Mouse (Mus musculus) forebrain, embryonic 14.5 days (tissue): ENCODE results near the gene Ankrd35. TPM values are rescaled to one million over a fixed set of nuclear protein-coding genes. Genes with fewer than 3 reads are reported as not detected.
"Not testable (repeated sequence)": the region's sequence is repeated elsewhere in the genome, so short reads cannot be mapped to it uniquely, and the experiment has no call there.

ENCODE experiments used
- ATAC-seq: fragments of 200-750 bp; cut with Nextera tagmentation; 2 replicates; pipeline ENCODE4 v1.8.0; 2017; ENCODE audit warnings: mild to moderate bottlenecking, moderate library complexity
- DNase-seq: peaks from one replicate; pipeline ENCODE4 v3.0.0-alpha.2; 2015; ENCODE audit warnings: low spot score
- H3K27ac ChIP-seq: fragments of 300-500 bp; sonication (generic); 2 replicates; pipeline ENCODE4 v1.5.1; 2014; ENCODE audit warnings: low read depth, mild to moderate bottlenecking, control low read depth, low read length, moderate library complexity
- H3K27me3 ChIP-seq: fragments of 300-500 bp; sonication (generic); replicated peaks from 2 replicates; pipeline ENCODE4 v1.6.1; 2014; ENCODE audit warnings: low read length, control low read depth, mixed read lengths; ENCODE audit not compliant: control insufficient read depth, insufficient read depth
- H3K36me3 ChIP-seq: fragments of 300-500 bp; sonication (generic); 2 replicates; pipeline ENCODE4 v1.6.1; 2014; ENCODE audit warnings: low read length, control low read depth; ENCODE audit not compliant: control insufficient read depth, insufficient read depth
- H3K4me1 ChIP-seq: fragments of 300-500 bp; sonication (generic); 2 replicates; pipeline ENCODE4 v1.6.1; 2014; ENCODE audit warnings: antibody characterized with exemption, low read length, control low read depth; ENCODE audit not compliant: control insufficient read depth, insufficient read depth
- H3K4me2 ChIP-seq: fragments of 300-500 bp; sonication (generic); 2 replicates; pipeline ENCODE4 v1.6.1; 2014; ENCODE audit warnings: mild to moderate bottlenecking, control low read depth, low read length
- H3K4me3 ChIP-seq: fragments of 300-500 bp; sonication (generic); 2 replicates; pipeline ENCODE4 v1.5.1; 2014; ENCODE audit warnings: low read depth, low read length, control low read depth
- H3K9ac ChIP-seq: fragments of 300-500 bp; sonication (generic); 2 replicates; pipeline ENCODE4 v1.6.1; 2014; ENCODE audit warnings: mild to moderate bottlenecking, low read length, control low read depth, moderate library complexity
- H3K9me3 ChIP-seq: fragments of 300-500 bp; sonication (generic); replicated peaks from 2 replicates; pipeline ENCODE4 v1.6.1; 2016; ENCODE audit warnings: low read length, control low read depth, mixed read lengths; ENCODE audit not compliant: control insufficient read depth
- WGBS: fragments of 180-500 bp; shearing (Covaris S2); extraction: QIAGEN DNeasy Blood & Tissue Kit; methylation state at CpG from one replicate; pipeline ENCODE4 v1.1.7; 2014; 5-methylcytosine and 5-hydroxymethylcytosine counted together
- polyA plus RNA-seq: library from polyadenylated mRNA; unstranded; fragments of >200 nt; fragmentation: Nextera tagmentation; extraction: Ambion mirVana; gene quantifications from 2 replicates; pipeline ENCODE4 v1.2.1, GENCODE M21; 2014

The Ankrd35 gene
- polyA plus RNA-seq, 1 experiment from 2014 or later, result 1.1 TPM

GRCm38 (mm10) chr3:96680269-96680956 lies 10.5 kb downstream of the Ankrd35 start:
- Histone ChIP-seq H3K9me3 (no peaks in the 10 kb centered on the region), H3K36me3 (no peaks in the 10 kb centered on the region), H3K9ac (no peak overlapping the region), H3K4me1 (no peaks in the 10 kb centered on the region), H3K27me3 (no peaks in the 10 kb centered on the region), H3K4me3 (no peak overlapping the region), H3K27ac (no peak overlapping the region), H3K4me2 (no peak overlapping the region)
- DNase-seq, result peak; percentile 48
- ATAC-seq, result peak; percentile 60; the same call in 1 of the 2 replicates
- WGBS, result 17% methylated on average over 12 of the region's 12 CpGs

GRCm38 (mm10) chr3:96683496-96683895 lies 13.6 kb downstream of the Ankrd35 start:
- WGBS, result 80% methylated on average over 3 of the region's 3 CpGs
- Histone ChIP-seq H3K9me3 (no peaks in the 10 kb centered on the region), H3K9ac (no peak overlapping the region), H3K4me3 (no peak overlapping the region), H3K27ac (no peak overlapping the region), H3K36me3 (no peaks in the 10 kb centered on the region), H3K4me1 (no peaks in the 10 kb centered on the region), H3K4me2 (no peak overlapping the region), H3K27me3 (no peaks in the 10 kb centered on the region)
- ATAC-seq (no peak), DNase-seq (no peak)

- H3K4me2 ChIP-seq, result peak overlapping the region; percentile 39
- no peaks in the 10 kb centered on the region for H3K36me3 ChIP-seq
- no peaks in the 10 kb centered on the region for H3K9me3 ChIP-seq
- WGBS, result 68% methylated on average over 17 of the region's 17 CpGs
- H3K27ac ChIP-seq, result no peak overlapping the region
- H3K4me3 ChIP-seq, result no peak overlapping the region
- ATAC-seq, result no peak
- no peaks in the 10 kb centered on the region for H3K27me3 ChIP-seq
- H3K4me1 ChIP-seq, result no peaks in the 10 kb centered on the region
- DNase-seq, result no peak
- H3K9ac ChIP-seq, result no peak overlapping the region
These were observed 14.4 kb downstream of the Ankrd35 start for GRCm38 (mm10) chr3:96684151-96684821.

- WGBS, result 44% methylated on average over 28 of the region's 28 CpGs
- H3K4me3 ChIP-seq, result no peak overlapping the region
- ATAC-seq (no peak), DNase-seq (no peak)
- H3K27me3 ChIP-seq, result no peaks in the 10 kb centered on the region
- no peak overlapping the region for H3K9ac ChIP-seq
- peak overlapping the region; percentile 39 for H3K4me2 ChIP-seq
- no peaks in the 10 kb centered on the region for H3K9me3 ChIP-seq
- H3K27ac ChIP-seq, result no peak overlapping the region
- H3K4me1 ChIP-seq, result 0 out of 2 replicates have a peak, but pooled peaks cover 2% of the 10 kb centered on the region
- H3K36me3 ChIP-seq, result no peaks in the 10 kb centered on the region
These were observed 14.9 kb downstream of the Ankrd35 start for GRCm38 (mm10) chr3:96684822-96685156.

GRCm38 (mm10) chr3:96686057-96686456 lies 16.1 kb downstream of the Ankrd35 start:
- not testable (repeated sequence) for ATAC-seq, H3K4me1 ChIP-seq, H3K4me3 ChIP-seq, DNase-seq, H3K27me3 ChIP-seq, H3K4me2 ChIP-seq, H3K9ac ChIP-seq, H3K9me3 ChIP-seq, H3K36me3 ChIP-seq, H3K27ac ChIP-seq
- WGBS, result 91% methylated on average over 5 of the region's 5 CpGs

- DNase-seq (no peak), ATAC-seq (no peak)
- Histone ChIP-seq H3K9ac (no peak overlapping the region), H3K36me3 (no peaks in the 10 kb centered on the region), H3K4me3 (no peak overlapping the region), H3K4me1 (0 out of 2 replicates have a peak, but pooled peaks cover 2% of the 10 kb centered on the region), H3K4me2 (no peak overlapping the region), H3K27me3 (no peaks in the 10 kb centered on the region), H3K27ac (no peak overlapping the region), H3K9me3 (no peaks in the 10 kb centered on the region)
- WGBS, result 87% methylated on average over 11 of the region's 11 CpGs
These were observed 18.9 kb downstream of the Ankrd35 start for GRCm38 (mm10) chr3:96688854-96689253.

GRCm38 (mm10) chr3:96690298-96690697 lies 20.4 kb downstream of the Ankrd35 start:
- Histone ChIP-seq H3K4me3 (no peak overlapping the region), H3K27me3 (no peaks in the 10 kb centered on the region), H3K27ac (no peak overlapping the region), H3K4me2 (no peak overlapping the region), H3K9ac (no peak overlapping the region), H3K4me1 (0 out of 2 replicates have a peak, but pooled peaks cover 2% of the 10 kb centered on the region), H3K36me3 (no peaks in the 10 kb centered on the region), H3K9me3 (no peaks in the 10 kb centered on the region)
- WGBS, result 52% methylated on average over 3 of the region's 3 CpGs
- ATAC-seq (no peak), DNase-seq (no peak)

- H3K4me2 ChIP-seq, result no peak overlapping the region
- no peak overlapping the region for H3K4me3 ChIP-seq
- H3K36me3 ChIP-seq, result no peaks in the 10 kb centered on the region
- H3K4me1 ChIP-seq, result peaks cover 9% of the 10 kb centered on the region
- H3K9ac ChIP-seq, result no peak overlapping the region
- H3K9me3 ChIP-seq, result no peaks in the 10 kb centered on the region
- WGBS, result 13% methylated on average over 3 of the region's 3 CpGs
- H3K27me3 ChIP-seq, result no peaks in the 10 kb centered on the region
- DNase-seq (no peak), ATAC-seq (no peak)
- no peak overlapping the region for H3K27ac ChIP-seq
These were observed 22.6 kb downstream of the Ankrd35 start for GRCm38 (mm10) chr3:96692506-96692905.

GRCm38 (mm10) chr3:96693579-96693978 lies 23.6 kb downstream of the Ankrd35 start:
- H3K36me3 ChIP-seq, result no peaks in the 10 kb centered on the region
- no peak overlapping the region for H3K4me3 ChIP-seq
- peaks cover 9% of the 10 kb centered on the region for H3K4me1 ChIP-seq
- no peak overlapping the region for H3K9ac ChIP-seq
- no peaks in the 10 kb centered on the region for H3K27me3 ChIP-seq
- DNase-seq, result no peak
- no peak overlapping the region for H3K4me2 ChIP-seq
- no peaks in the 10 kb centered on the region for H3K9me3 ChIP-seq
- WGBS, result 97% methylated on average over 1 of the region's 1 CpGs
- ATAC-seq, result no peak
- H3K27ac ChIP-seq, result no peak overlapping the region
